Mouse (Mus musculus): ENCODE data around the gene Fgfr2. TPM values are rescaled to one million over a fixed set of nuclear protein-coding genes. Genes with fewer than 3 reads are reported as not detected.

Gene Fgfr2
- polyA plus RNA-seq, 1 experiment from 2014 or later = 24.9 TPM

- Histone ChIP-seq H3K4me2 (no peak overlapping the region), H3K27me3 (ENCODE audit: control insufficient read depth, insufficient read depth, low read length) (no peaks in the 10 kb centered on the region), H3K9ac (ENCODE audit: low read depth, low read length) (no peak overlapping the region), H3K4me1 (ENCODE audit: control insufficient read depth, insufficient read depth, low read length) (peaks cover 4% of the 10 kb centered on the region; the same call in 1 of the 2 replicates), H3K27ac (ENCODE audit: low read depth, low read length) (no peak overlapping the region), H3K4me3 (ENCODE audit: low read depth, low read length) (no peak overlapping the region), H3K9me3 (replicated peaks; ENCODE audit: control insufficient read depth, low read length) (no peaks in the 10 kb centered on the region), H3K36me3 (ENCODE audit: control insufficient read depth, insufficient read depth, low read length) (no peaks in the 10 kb centered on the region)
- 67% methylated on average over 1 of the region's 1 CpGs for WGBS (ENCODE audit: insufficient replicate concordance)
- ATAC-seq (replicated peaks; ENCODE audit: insufficient number of reproducible peaks, low FRiP score, low TSS enrichment) = no peak
Observed at GRCm38 (mm10) chr7:132371832-132372231, 751.3 kb downstream of the Fgfr2 start.

DNA sequence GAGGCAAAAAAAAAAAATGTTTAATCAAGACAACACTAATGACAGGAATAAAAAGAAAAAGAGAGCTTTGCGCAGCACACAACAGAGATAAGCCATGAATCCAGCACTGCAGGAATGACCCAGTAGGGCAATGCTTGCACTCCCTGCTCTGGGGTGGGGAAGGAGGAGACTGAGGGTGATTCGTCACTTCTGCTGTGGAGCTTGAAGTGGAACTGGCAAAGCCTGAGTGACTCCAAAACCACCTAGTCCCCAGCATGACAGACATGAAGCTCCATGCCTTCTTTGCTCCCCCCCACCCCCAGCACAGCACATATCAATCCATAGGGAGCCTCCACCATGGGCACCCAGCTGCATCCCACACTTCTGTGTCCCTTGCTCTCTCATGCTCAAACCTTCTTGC is 753.4 kb downstream of the Fgfr2 start:
- Histone ChIP-seq H3K9me3 (replicated peaks; ENCODE audit: control insufficient read depth, low read length) (no peaks in the 10 kb centered on the region), H3K27me3 (ENCODE audit: control insufficient read depth, insufficient read depth, low read length) (no peaks in the 10 kb centered on the region), H3K4me1 (ENCODE audit: control insufficient read depth, insufficient read depth, low read length) (peaks cover 4% of the 10 kb centered on the region; the same call in 1 of the 2 replicates), H3K9ac (ENCODE audit: low read depth, low read length) (no peak overlapping the region), H3K4me2 (no peak overlapping the region), H3K4me3 (ENCODE audit: low read depth, low read length) (no peak overlapping the region), H3K36me3 (ENCODE audit: control insufficient read depth, insufficient read depth, low read length) (no peaks in the 10 kb centered on the region), H3K27ac (ENCODE audit: low read depth, low read length) (no peak overlapping the region)
- ATAC-seq (replicated peaks; ENCODE audit: insufficient number of reproducible peaks, low FRiP score, low TSS enrichment) = no peak
- 59% methylated on average over 2 of the region's 2 CpGs for WGBS (ENCODE audit: insufficient replicate concordance)

DNA sequence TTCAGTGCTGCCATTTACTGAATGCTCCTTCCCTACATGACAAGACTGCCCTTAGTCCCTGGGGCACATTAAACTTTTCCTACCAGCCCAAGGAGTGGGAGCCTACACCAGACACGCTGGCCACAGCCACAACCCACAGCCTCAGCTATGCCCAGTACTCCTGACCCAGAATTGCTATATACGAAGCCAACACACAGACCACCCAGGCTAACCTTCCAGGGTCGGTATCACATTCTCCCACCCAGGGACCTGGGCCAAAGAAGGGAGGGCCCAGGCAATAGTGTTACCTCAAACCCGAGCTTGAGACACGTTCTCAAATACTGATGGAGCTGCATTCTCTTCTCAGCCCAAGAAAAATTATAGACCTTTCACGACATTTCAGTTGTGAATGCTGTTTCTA is 754.3 kb downstream of the Fgfr2 start:
- Histone ChIP-seq H3K9ac (ENCODE audit: low read depth, low read length) (no peak overlapping the region), H3K27ac (ENCODE audit: low read depth, low read length) (no peak overlapping the region), H3K9me3 (replicated peaks; ENCODE audit: control insufficient read depth, low read length) (no peaks in the 10 kb centered on the region), H3K27me3 (ENCODE audit: control insufficient read depth, insufficient read depth, low read length) (no peaks in the 10 kb centered on the region), H3K4me1 (ENCODE audit: control insufficient read depth, insufficient read depth, low read length) (peaks cover 4% of the 10 kb centered on the region; the same call in 1 of the 2 replicates), H3K4me3 (ENCODE audit: low read depth, low read length) (no peak overlapping the region), H3K36me3 (ENCODE audit: control insufficient read depth, insufficient read depth, low read length) (no peaks in the 10 kb centered on the region), H3K4me2 (no peak overlapping the region)
- WGBS (ENCODE audit: insufficient replicate concordance) = 62% methylated on average over 6 of the region's 6 CpGs
- no peak for ATAC-seq (replicated peaks; ENCODE audit: insufficient number of reproducible peaks, low FRiP score, low TSS enrichment)

DNA sequence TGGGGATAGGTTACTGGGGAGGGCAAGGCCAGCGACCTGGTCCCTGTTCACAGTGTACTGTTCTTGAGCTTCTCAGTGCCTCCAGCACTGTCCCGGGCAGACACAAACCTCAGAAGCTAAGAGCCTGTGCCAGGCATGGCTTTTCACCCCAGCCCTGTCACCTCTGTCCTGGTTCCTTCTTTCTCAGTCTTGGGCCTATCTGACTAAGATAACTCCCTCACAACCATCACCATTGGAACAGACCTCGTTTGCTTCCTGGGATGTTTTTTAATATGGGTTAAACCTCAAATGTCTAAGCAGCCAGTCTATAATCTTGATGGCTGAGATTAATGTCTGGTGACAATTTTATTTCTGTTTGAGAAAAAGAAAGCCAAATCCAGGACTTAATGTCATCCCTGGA is 755.8 kb downstream of the Fgfr2 start:
- H3K27ac ChIP-seq (ENCODE audit: low read depth, low read length) = no peak overlapping the region
- no peak for ATAC-seq (replicated peaks; ENCODE audit: insufficient number of reproducible peaks, low FRiP score, low TSS enrichment)
- H3K4me3 ChIP-seq (ENCODE audit: low read depth, low read length) = no peak overlapping the region
- no peaks in the 10 kb centered on the region for H3K36me3 ChIP-seq (ENCODE audit: control insufficient read depth, insufficient read depth, low read length)
- no peak overlapping the region for H3K4me2 ChIP-seq
- H3K9me3 ChIP-seq (replicated peaks; ENCODE audit: control insufficient read depth, low read length) = no peaks in the 10 kb centered on the region
- WGBS (ENCODE audit: insufficient replicate concordance) = 66% methylated on average over 3 of the region's 3 CpGs
- H3K4me1 ChIP-seq (ENCODE audit: control insufficient read depth, insufficient read depth, low read length) = no peaks in the 10 kb centered on the region; the same call in 1 of the 2 replicates
- no peak overlapping the region for H3K9ac ChIP-seq (ENCODE audit: low read depth, low read length)
- H3K27me3 ChIP-seq (ENCODE audit: control insufficient read depth, insufficient read depth, low read length) = no peaks in the 10 kb centered on the region

GRCm38 (mm10) chr7:132365703-132366384 is 757.3 kb downstream of the Fgfr2 start:
- ATAC-seq (replicated peaks; ENCODE audit: insufficient number of reproducible peaks, low FRiP score, low TSS enrichment) = no peak
- H3K9ac ChIP-seq (ENCODE audit: low read depth, low read length) = no peak overlapping the region
- no peak overlapping the region for H3K4me2 ChIP-seq
- no peaks in the 10 kb centered on the region for H3K36me3 ChIP-seq (ENCODE audit: control insufficient read depth, insufficient read depth, low read length)
- no peaks in the 10 kb centered on the region for H3K27me3 ChIP-seq (ENCODE audit: control insufficient read depth, insufficient read depth, low read length)
- H3K4me1 ChIP-seq (ENCODE audit: control insufficient read depth, insufficient read depth, low read length) = no peaks in the 10 kb centered on the region; the same call in 1 of the 2 replicates
- H3K27ac ChIP-seq (ENCODE audit: low read depth, low read length) = no peak overlapping the region
- H3K9me3 ChIP-seq (replicated peaks; ENCODE audit: control insufficient read depth, low read length) = no peaks in the 10 kb centered on the region
- no peak overlapping the region for H3K4me3 ChIP-seq (ENCODE audit: low read depth, low read length)
- 44% methylated on average over 5 of the region's 5 CpGs for WGBS (ENCODE audit: insufficient replicate concordance)

- Histone ChIP-seq H3K9ac (ENCODE audit: low read depth, low read length) (no peak overlapping the region), H3K4me2 (no peak overlapping the region), H3K4me3 (ENCODE audit: low read depth, low read length) (no peak overlapping the region), H3K4me1 (ENCODE audit: control insufficient read depth, insufficient read depth, low read length) (no peaks in the 10 kb centered on the region; the same call in 1 of the 2 replicates), H3K9me3 (replicated peaks; ENCODE audit: control insufficient read depth, low read length) (no peaks in the 10 kb centered on the region), H3K27me3 (ENCODE audit: control insufficient read depth, insufficient read depth, low read length) (no peaks in the 10 kb centered on the region), H3K27ac (ENCODE audit: low read depth, low read length) (no peak overlapping the region), H3K36me3 (ENCODE audit: control insufficient read depth, insufficient read depth, low read length) (no peaks in the 10 kb centered on the region)
- WGBS (ENCODE audit: insufficient replicate concordance) = 68% methylated on average over 5 of the region's 5 CpGs
- ATAC-seq (replicated peaks; ENCODE audit: insufficient number of reproducible peaks, low FRiP score, low TSS enrichment) = no peak
Observed at GRCm38 (mm10) chr7:132365111-132365510, 758.0 kb downstream of the Fgfr2 start.

GRCm38 (mm10) chr7:132364506-132364905 is 758.6 kb downstream of the Fgfr2 start:
- H3K4me1 ChIP-seq (ENCODE audit: control insufficient read depth, insufficient read depth, low read length) = no peaks in the 10 kb centered on the region; the same call in 1 of the 2 replicates
- H3K36me3 ChIP-seq (ENCODE audit: control insufficient read depth, insufficient read depth, low read length) = no peaks in the 10 kb centered on the region
- H3K4me2 ChIP-seq = no peak overlapping the region
- no peak overlapping the region for H3K27ac ChIP-seq (ENCODE audit: low read depth, low read length)
- 36% methylated on average over 5 of the region's 5 CpGs for WGBS (ENCODE audit: insufficient replicate concordance)
- no peaks in the 10 kb centered on the region for H3K9me3 ChIP-seq (replicated peaks; ENCODE audit: control insufficient read depth, low read length)
- H3K27me3 ChIP-seq (ENCODE audit: control insufficient read depth, insufficient read depth, low read length) = no peaks in the 10 kb centered on the region
- no peak for ATAC-seq (replicated peaks; ENCODE audit: insufficient number of reproducible peaks, low FRiP score, low TSS enrichment)
- H3K4me3 ChIP-seq (ENCODE audit: low read depth, low read length) = no peak overlapping the region
- no peak overlapping the region for H3K9ac ChIP-seq (ENCODE audit: low read depth, low read length)

GRCm38 (mm10) chr7:132360336-132360735 is 762.8 kb downstream of the Fgfr2 start:
- WGBS (ENCODE audit: insufficient replicate concordance) = 68% methylated on average over 4 of the region's 4 CpGs
- no peaks in the 10 kb centered on the region; the same call in none of the 2 replicates for H3K27me3 ChIP-seq (ENCODE audit: control insufficient read depth, insufficient read depth, low read length)
- H3K9me3 ChIP-seq (replicated peaks; ENCODE audit: control insufficient read depth, low read length) = no peaks in the 10 kb centered on the region
- H3K4me3 ChIP-seq (ENCODE audit: low read depth, low read length) = no peak overlapping the region
- H3K36me3 ChIP-seq (ENCODE audit: control insufficient read depth, insufficient read depth, low read length) = no peaks in the 10 kb centered on the region
- H3K9ac ChIP-seq (ENCODE audit: low read depth, low read length) = no peak overlapping the region
- no peaks in the 10 kb centered on the region for H3K4me1 ChIP-seq (ENCODE audit: control insufficient read depth, insufficient read depth, low read length)
- no peak overlapping the region for H3K27ac ChIP-seq (ENCODE audit: low read depth, low read length)
- H3K4me2 ChIP-seq = no peak overlapping the region
- no peak for ATAC-seq (replicated peaks; ENCODE audit: insufficient number of reproducible peaks, low FRiP score, low TSS enrichment)

DNA sequence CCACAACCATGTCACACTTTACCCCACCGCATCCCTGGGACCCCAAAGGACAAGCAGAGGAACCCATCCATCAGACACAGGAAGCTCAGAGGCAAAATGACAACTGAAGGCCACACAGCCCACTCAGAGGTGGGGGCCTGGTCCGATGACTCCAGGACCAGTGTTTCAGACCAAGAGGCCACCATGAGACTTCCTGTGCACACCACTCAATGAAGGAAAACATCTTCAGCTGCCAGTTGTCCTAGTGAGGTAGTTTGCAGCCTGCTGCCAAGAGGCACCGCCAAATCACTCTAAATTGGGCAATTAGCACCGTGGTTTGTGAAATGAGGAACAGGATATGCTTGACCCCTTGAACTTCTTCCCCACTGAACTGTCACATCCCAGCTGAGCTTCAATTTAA is 764.4 kb downstream of the Fgfr2 start:
- H3K9ac ChIP-seq (ENCODE audit: low read depth, low read length) = no peak overlapping the region
- H3K4me1 ChIP-seq (ENCODE audit: control insufficient read depth, insufficient read depth, low read length) = no peaks in the 10 kb centered on the region
- H3K27ac ChIP-seq (ENCODE audit: low read depth, low read length) = no peak overlapping the region
- H3K4me2 ChIP-seq = no peak overlapping the region
- H3K9me3 ChIP-seq (replicated peaks; ENCODE audit: control insufficient read depth, low read length) = no peaks in the 10 kb centered on the region
- no peak for ATAC-seq (replicated peaks; ENCODE audit: insufficient number of reproducible peaks, low FRiP score, low TSS enrichment)
- no peaks in the 10 kb centered on the region; the same call in none of the 2 replicates for H3K27me3 ChIP-seq (ENCODE audit: control insufficient read depth, insufficient read depth, low read length)
- H3K36me3 ChIP-seq (ENCODE audit: control insufficient read depth, insufficient read depth, low read length) = no peaks in the 10 kb centered on the region
- H3K4me3 ChIP-seq (ENCODE audit: low read depth, low read length) = no peak overlapping the region
- 46% methylated on average over 4 of the region's 4 CpGs for WGBS (ENCODE audit: insufficient replicate concordance)

Measured in heart, embryonic 11.5 days (tissue).